Mouse (Mus musculus): ENCODE data around the gene Neu4.
"Not testable (repeated sequence)": the region's sequence is repeated elsewhere in the genome, so short reads cannot be mapped to it uniquely, and the experiment has no call there.

GRCm38 (mm10) chr1:93978287-93978686, 42.0 kb upstream of the Neu4 start:
- not testable (repeated sequence) for TF ChIP-seq CTCF (IDR thresholded peaks at IDR 0.05; ENCODE audit: borderline replicate concordance, insufficient read depth, low read length); POLR2A (IDR thresholded peaks at IDR 0.05; ENCODE audit: low read depth, low read length)
